Mouse (Mus musculus): ENCODE measurements around the gene Prkd2. TPM values are rescaled to one million over a fixed set of nuclear protein-coding genes. Genes with fewer than 3 reads are reported as not detected.

The Prkd2 gene
- polyA plus RNA-seq, 1 experiment from 2014 or later: 5.7 TPM

DNA sequence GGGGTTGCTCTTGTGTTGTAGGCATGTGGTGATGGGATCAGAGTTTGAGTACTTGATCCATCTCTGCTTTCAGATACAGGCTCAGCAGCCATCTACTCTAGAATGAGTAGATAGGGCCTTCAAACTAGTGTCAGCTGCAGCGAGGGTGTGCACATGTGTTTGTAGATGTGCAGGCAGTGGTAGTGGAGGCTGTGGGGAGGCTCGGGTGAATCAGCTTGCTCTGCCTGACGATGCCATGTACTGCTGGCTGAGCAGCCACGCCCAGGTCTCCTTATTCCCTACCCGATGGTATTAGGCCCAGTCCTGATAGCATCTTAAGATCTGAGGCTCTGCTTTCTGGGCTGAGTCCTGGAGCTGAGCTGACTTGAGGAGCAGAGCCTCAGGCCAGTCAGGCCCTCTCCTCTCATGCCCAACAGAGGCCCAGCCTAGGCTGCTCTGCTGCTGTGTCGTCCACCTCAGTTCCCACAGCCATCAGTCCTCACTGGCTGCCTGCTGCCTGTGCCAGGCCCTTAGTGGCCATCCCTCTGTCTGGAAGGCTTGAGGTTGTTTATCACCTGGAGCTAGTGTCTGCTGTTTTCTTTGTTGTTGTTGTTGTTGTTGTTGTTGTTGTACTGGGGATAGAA lies 3.8 kb upstream of the Prkd2 start:
- Histone ChIP-seq H3K4me3 (replicated peaks; ENCODE audit: low read depth, low read length) (no peak overlapping the region), H3K27ac (replicated peaks; ENCODE audit: low read depth, low read length) (no peak overlapping the region), H3K27me3 (ENCODE audit: control insufficient read depth, insufficient read depth, low read length) (no peaks in the 10 kb centered on the region), H3K36me3 (ENCODE audit: control insufficient read depth, insufficient read depth, low read length) (peaks cover 71% of the 10 kb centered on the region), H3K4me2 (ENCODE audit: low read length) (no peak overlapping the region), H3K9me3 (ENCODE audit: control insufficient read depth, low read length) (no peaks in the 10 kb centered on the region), H3K4me1 (ENCODE audit: control insufficient read depth, insufficient read depth, low read length) (peaks cover 6% of the 10 kb centered on the region), H3K9ac (replicated peaks; ENCODE audit: low read length) (no peak overlapping the region)
- no peak for DNase-seq
- 90% methylated on average over 6 of the region's 6 CpGs for WGBS
- ATAC-seq (ENCODE audit: low FRiP score, low TSS enrichment): no peak

DNA sequence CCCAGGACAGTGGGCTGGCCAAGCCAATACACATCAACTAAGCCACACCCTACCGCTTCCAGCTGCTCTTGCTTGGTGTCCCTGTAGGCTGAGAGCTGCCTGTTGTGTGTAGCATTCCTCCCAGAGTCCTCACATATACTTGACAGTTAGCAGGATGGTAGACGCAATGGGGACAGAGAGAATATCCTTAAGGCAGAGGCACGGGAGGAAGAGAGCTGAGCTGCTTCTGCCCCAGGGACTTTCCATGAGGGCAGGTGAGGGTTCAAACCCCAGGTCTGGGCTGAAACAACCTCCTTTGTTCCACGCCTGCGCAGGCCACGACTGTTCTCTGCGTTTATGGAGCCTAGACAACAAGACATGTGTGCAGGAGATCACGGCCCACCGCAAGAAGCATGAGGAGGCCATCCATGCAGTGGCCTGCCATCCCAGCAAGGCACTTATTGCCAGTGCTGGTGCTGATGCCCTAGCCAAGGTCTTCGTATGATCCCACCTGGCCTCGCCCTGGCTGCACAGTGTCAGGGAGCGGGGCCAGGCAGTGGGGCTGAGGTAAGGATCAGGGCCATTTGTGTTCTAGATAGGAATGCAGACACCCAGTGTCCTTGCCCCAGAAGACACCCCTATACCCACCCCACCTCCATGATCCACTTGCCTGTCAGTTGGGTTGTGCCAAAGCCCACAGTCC lies 3.1 kb upstream of the Prkd2 start:
- ATAC-seq (ENCODE audit: low FRiP score, low TSS enrichment) (no peak), DNase-seq (no peak)
- Histone ChIP-seq H3K27ac (replicated peaks; ENCODE audit: low read depth, low read length) (no peak overlapping the region), H3K4me2 (ENCODE audit: low read length) (no peak overlapping the region), H3K9me3 (ENCODE audit: control insufficient read depth, low read length) (no peaks in the 10 kb centered on the region), H3K36me3 (ENCODE audit: control insufficient read depth, insufficient read depth, low read length) (peaks cover 64% of the 10 kb centered on the region), H3K27me3 (ENCODE audit: control insufficient read depth, insufficient read depth, low read length) (no peaks in the 10 kb centered on the region), H3K4me3 (replicated peaks; ENCODE audit: low read depth, low read length) (no peak overlapping the region), H3K9ac (replicated peaks; ENCODE audit: low read length) (no peak overlapping the region), H3K4me1 (ENCODE audit: control insufficient read depth, insufficient read depth, low read length) (peaks cover 12% of the 10 kb centered on the region)
- WGBS: 94% methylated on average over 12 of the region's 12 CpGs

DNA sequence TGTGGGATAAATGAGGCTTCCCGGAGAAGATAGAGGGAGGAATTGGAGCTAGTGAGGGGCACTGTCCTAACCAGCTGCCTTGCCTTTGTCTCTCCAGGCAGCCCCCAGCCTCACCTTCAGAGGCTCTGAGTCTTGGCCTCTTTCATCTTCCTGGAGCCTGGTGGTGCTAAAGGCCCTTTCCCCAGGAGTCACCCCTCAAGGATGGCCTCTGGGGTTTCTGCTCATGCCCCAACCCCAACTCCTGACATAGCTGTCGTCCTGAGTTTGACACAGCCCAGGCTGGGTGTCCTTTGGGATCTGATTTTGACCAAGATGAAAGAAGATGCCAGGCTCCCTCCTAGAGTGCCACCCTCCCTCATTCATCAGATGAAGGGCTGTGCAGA lies 2.6 kb upstream of the Prkd2 start:
- no peaks in the 10 kb centered on the region for H3K9me3 ChIP-seq (ENCODE audit: control insufficient read depth, low read length)
- H3K36me3 ChIP-seq (ENCODE audit: control insufficient read depth, insufficient read depth, low read length): peaks cover 59% of the 10 kb centered on the region
- no peak for DNase-seq
- peaks cover 12% of the 10 kb centered on the region for H3K4me1 ChIP-seq (ENCODE audit: control insufficient read depth, insufficient read depth, low read length)
- H3K27ac ChIP-seq (replicated peaks; ENCODE audit: low read depth, low read length): no peak overlapping the region
- no peaks in the 10 kb centered on the region for H3K27me3 ChIP-seq (ENCODE audit: control insufficient read depth, insufficient read depth, low read length)
- WGBS: 89% methylated on average over 2 of the region's 2 CpGs
- H3K4me2 ChIP-seq (ENCODE audit: low read length): no peak overlapping the region
- no peak for ATAC-seq (ENCODE audit: low FRiP score, low TSS enrichment)
- no peak overlapping the region for H3K4me3 ChIP-seq (replicated peaks; ENCODE audit: low read depth, low read length)
- no peak overlapping the region for H3K9ac ChIP-seq (replicated peaks; ENCODE audit: low read length)

DNA sequence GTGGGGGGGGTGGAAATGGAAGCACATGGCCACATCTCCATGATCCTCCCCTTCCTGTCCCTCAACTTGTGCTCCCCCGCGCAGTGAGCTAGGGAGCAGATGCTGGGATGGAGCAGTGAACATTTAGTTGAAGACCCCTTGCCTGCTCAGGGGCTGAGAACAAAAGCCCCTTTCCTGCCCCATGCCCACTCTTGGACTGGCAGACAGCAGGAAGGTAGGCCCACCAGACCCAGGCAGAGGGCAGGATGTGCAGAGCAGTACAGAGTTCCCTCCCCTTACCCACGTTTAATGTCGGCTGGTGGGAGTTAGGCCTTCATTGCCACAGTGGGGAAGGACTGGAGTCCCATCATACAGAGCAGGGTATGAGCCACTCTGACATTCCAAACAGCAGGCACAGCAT lies 1.6 kb upstream of the Prkd2 start:
- 79% methylated on average over 4 of the region's 4 CpGs for WGBS
- Histone ChIP-seq H3K4me2 (ENCODE audit: low read length) (no peak overlapping the region), H3K9me3 (ENCODE audit: control insufficient read depth, low read length) (no peaks in the 10 kb centered on the region), H3K4me1 (ENCODE audit: control insufficient read depth, insufficient read depth, low read length) (peaks cover 12% of the 10 kb centered on the region), H3K27ac (replicated peaks; ENCODE audit: low read depth, low read length) (no peak overlapping the region), H3K9ac (replicated peaks; ENCODE audit: low read length) (no peak overlapping the region), H3K27me3 (ENCODE audit: control insufficient read depth, insufficient read depth, low read length) (no peaks in the 10 kb centered on the region), H3K36me3 (ENCODE audit: control insufficient read depth, insufficient read depth, low read length) (peaks cover 52% of the 10 kb centered on the region), H3K4me3 (replicated peaks; ENCODE audit: low read depth, low read length) (no peak overlapping the region)
- DNase-seq (no peak), ATAC-seq (ENCODE audit: low FRiP score, low TSS enrichment) (no peak)

DNA sequence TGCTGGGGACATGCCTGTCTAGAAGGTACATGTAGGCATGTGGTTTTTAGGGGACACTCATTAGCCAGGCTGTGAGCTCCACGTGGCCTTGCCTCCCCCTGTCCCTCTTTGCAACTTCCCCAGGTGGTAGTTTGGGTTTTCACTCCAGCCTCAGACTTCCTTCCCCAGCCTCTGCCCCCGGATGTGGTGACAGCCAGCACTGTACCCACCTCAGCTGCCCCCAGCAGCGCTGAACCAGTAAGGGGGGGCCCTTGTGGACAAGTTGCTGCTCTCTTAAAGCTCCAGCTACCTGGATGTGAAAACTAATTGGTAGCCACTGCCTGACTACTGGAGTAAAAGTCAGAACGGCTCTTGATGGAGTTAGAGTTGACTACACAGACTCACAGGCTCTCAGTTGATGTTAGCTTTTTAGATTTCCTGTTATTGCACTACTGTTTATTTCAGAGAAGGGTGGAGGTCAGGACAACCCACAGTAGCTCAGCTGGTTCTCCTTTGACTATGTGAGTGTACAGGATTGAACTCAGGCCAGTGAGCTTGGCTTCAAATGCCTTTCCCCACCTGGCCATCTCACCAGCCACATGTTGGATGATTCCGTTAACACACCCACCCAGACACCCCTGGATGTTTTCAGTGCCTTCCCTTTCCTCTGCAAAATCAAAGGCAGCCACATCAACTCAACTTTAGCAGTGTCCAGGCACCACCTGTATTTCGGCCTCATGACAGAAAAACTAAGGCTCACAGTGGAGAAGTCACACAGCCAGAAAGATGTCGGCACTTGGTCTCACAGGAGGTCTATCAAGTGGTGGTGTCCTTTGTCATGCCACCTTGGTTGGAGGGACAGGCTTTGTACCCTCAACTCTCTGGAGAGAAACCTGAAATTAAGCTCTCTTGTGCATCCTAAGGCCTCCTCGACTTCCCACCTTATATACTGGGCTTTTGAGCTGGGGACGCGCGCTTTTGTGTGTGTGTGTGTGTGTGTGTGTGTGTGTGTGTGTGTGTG lies 841 bp upstream of the Prkd2 start:
- Histone ChIP-seq H3K27ac (replicated peaks; ENCODE audit: low read depth, low read length) (peak overlapping the region; percentile 64), H3K4me1 (ENCODE audit: control insufficient read depth, insufficient read depth, low read length) (peaks cover 12% of the 10 kb centered on the region), H3K4me2 (ENCODE audit: low read length) (peak overlapping the region; percentile 96), H3K9me3 (ENCODE audit: control insufficient read depth, low read length) (no peaks in the 10 kb centered on the region), H3K36me3 (ENCODE audit: control insufficient read depth, insufficient read depth, low read length) (peaks cover 50% of the 10 kb centered on the region), H3K4me3 (replicated peaks; ENCODE audit: low read depth, low read length) (peak overlapping the region; percentile 53), H3K27me3 (ENCODE audit: control insufficient read depth, insufficient read depth, low read length) (no peaks in the 10 kb centered on the region), H3K9ac (replicated peaks; ENCODE audit: low read length) (peak overlapping the region; percentile 40; the same call in 1 of the 2 replicates)
- no peak for ATAC-seq (ENCODE audit: low FRiP score, low TSS enrichment)
- DNase-seq: peak; percentile 21
- 51% methylated on average over 11 of the region's 11 CpGs for WGBS

DNA sequence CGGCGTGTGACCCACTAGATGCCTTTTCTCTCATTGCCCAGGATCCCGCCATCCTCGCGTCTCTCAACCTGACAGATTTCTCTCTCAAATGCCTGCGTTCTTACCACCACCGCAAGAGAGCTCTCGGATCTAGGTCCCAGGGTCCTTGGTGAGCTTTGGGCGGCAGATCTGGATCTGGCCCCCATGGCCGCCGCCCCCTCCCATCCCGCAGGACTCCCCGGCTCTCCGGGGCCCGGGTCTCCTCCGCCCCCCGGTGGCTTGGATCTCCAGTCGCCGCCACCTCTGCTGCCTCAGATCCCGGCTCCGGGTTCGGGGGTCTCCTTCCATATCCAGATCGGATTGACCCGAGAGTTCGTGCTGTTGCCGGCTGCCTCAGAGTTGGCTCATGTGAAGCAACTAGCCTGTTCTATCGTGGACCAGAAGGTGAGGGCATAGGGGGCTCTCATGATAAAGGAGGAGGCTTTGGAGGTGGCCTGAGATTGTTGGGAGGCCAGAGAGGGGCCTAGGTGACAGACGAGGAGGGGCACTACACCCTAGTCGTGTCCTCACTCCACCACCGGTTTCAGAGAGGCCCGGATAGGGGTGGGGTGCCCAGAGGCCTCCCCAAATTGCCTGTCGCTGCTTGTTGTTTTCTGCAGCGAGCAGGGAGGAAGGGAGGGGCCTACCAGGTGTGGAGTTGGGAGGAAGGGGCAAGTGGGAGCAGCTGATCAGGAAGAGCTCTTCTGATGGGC lies 904 bp downstream of the Prkd2 start:
- peak; percentile 55 for DNase-seq
- Histone ChIP-seq H3K4me2 (ENCODE audit: low read length) (peak overlapping the region; percentile 96), H3K4me1 (ENCODE audit: control insufficient read depth, insufficient read depth, low read length) (peaks cover 12% of the 10 kb centered on the region), H3K27ac (replicated peaks; ENCODE audit: low read depth, low read length) (0 out of 2 replicates have a peak overlapping the region, but pooled peaks have one; percentile 61), H3K27me3 (ENCODE audit: control insufficient read depth, insufficient read depth, low read length) (no peaks in the 10 kb centered on the region), H3K9me3 (ENCODE audit: control insufficient read depth, low read length) (no peaks in the 10 kb centered on the region), H3K4me3 (replicated peaks; ENCODE audit: low read depth, low read length) (peak overlapping the region; percentile 53), H3K36me3 (ENCODE audit: control insufficient read depth, insufficient read depth, low read length) (peaks cover 33% of the 10 kb centered on the region), H3K9ac (replicated peaks; ENCODE audit: low read length) (peak overlapping the region; percentile 40)
- no peak for ATAC-seq (ENCODE audit: low FRiP score, low TSS enrichment)
- 2% methylated on average over 33 of the region's 33 CpGs for WGBS

DNA sequence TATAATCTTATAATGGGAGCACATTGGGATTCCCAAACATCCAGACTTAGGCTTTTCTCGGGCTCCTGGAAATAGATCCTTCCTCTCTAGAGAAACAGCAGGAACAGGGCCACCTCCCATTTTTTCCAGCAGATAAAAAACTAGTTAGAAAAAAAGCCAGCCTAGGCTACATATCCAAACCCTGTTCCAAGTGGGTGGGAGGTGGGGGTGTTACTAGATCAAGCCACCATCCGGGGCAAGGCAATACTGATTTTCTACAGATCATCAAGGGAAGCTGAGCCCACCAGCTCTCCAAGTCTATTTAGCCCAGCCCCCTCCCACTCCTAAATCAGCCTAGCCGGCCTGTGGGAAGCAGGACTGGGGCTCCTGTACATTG lies 2.0 kb downstream of the Prkd2 start:
- no peak for DNase-seq
- ATAC-seq (ENCODE audit: low FRiP score, low TSS enrichment): no peak
- 60% methylated on average over 3 of the region's 3 CpGs for WGBS
- Histone ChIP-seq H3K36me3 (ENCODE audit: control insufficient read depth, insufficient read depth, low read length) (peaks cover 29% of the 10 kb centered on the region), H3K27ac (replicated peaks; ENCODE audit: low read depth, low read length) (no peak overlapping the region), H3K9me3 (ENCODE audit: control insufficient read depth, low read length) (no peaks in the 10 kb centered on the region), H3K27me3 (ENCODE audit: control insufficient read depth, insufficient read depth, low read length) (no peaks in the 10 kb centered on the region), H3K4me3 (replicated peaks; ENCODE audit: low read depth, low read length) (0 out of 2 replicates have a peak overlapping the region, but pooled peaks have one; percentile 53), H3K4me1 (ENCODE audit: control insufficient read depth, insufficient read depth, low read length) (peaks cover 12% of the 10 kb centered on the region), H3K4me2 (ENCODE audit: low read length) (peak overlapping the region; percentile 96; the same call in 1 of the 2 replicates), H3K9ac (replicated peaks; ENCODE audit: low read length) (no peak overlapping the region)

Data from midbrain, embryonic 14.5 days (tissue).